Mouse (Mus musculus): Measurements from ENCODE around the gene Slc38a1.

Slc38a1 gene

DNA sequence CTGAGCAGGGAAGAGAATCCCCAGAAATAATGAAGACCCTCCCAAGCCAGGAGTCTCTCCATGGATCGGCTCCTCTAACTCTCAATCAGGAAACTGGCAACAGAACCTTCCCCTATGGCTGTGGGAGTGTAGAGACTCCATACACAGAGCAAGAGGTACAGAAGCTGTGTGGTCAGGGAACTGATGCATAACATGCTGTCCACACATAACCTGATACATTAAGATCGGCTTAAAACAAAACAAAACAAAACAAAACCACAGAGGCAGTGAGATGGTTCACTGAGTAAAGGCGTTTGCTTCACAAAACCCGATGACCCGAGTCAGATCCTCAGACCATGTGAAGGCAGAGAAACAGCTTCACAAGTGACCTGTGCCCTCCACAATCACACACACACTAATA is 35.3 kb downstream of the Slc38a1 start:
- DNase-seq: no peak

DNA sequence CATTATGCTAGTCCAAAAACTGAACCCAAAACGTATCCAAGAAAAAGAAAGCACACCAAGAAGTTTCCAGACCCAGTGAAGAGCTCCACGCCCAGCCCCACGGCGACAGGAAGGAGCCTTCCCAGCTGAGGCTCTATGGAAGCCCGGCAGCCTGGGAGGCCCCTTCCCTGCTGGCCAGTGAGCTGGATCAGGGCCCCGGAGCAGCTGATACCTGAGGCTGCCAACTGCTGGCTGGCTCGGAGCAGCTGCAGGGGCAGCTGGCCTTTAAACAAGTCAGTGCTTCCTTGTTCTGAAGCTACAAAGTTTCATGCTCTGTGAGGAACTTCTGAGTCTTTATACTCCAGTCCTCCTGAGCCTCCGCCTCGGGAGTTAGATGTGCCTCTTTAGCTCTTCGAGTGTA is 38.4 kb downstream of the Slc38a1 start:
- DNase-seq: no peak

DNA sequence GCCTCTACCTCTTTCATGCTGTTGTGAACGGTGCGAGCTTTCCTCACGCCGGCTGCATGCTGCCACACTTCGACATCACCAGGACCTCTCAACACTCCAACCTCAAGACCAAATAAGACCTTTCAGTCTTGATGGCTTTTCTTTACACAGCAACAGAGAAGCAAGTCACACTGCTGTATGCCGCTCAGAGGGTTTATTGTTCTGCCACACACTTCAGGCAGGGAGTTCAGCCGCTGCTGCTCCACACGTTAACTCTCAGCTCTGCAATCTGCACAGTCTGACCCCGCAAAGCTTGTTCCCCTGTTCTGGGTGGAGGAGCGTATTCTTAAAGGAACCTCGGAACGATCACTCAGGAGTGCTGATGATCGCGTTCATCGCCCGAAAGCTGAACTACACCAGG is 40.7 kb downstream of the Slc38a1 start:
- DNase-seq: no peak

DNA sequence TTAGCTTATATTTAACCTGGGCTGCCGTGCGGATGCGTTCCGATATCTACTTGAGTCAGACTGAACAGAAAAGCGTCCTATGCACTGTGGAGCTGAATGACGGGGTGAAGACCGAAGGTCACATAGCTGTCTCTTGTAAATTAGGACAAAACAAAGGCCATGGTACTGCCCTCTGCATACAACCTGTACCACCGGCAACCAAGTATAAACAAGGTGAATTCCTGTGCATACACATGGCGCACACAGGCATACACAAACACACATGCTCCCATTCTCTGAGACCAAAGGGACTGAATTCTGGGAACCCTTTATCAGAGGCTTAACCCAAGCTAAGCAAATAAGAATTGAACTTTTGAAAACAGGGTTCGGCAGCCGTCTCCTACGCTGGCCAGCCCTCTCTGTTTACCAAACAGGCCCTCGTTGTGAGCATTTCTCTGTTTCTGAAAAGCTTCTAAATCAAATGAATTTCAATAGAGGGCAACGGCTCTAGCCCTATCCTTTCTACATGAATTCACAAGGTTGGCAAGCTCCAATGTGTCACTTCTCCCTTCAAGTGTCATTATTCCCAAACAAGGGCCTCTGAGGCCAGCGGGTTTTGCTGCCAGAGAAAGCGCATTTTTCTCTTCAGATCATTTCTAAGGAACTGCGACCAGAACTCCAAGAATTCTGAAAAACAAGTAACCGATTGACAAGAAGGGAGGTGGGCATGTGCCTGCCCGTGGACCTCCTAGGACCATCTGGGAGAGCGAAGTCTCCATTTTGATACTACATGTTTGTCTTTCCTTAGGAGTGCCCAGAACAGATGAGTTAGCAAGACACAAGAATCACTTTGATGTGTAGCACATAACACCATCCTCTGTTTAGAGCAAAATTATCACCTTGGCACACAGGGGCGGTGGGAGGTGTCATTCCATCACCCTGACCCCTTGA is 42.6 kb downstream of the Slc38a1 start:
- DNase-seq: no peak

DNA sequence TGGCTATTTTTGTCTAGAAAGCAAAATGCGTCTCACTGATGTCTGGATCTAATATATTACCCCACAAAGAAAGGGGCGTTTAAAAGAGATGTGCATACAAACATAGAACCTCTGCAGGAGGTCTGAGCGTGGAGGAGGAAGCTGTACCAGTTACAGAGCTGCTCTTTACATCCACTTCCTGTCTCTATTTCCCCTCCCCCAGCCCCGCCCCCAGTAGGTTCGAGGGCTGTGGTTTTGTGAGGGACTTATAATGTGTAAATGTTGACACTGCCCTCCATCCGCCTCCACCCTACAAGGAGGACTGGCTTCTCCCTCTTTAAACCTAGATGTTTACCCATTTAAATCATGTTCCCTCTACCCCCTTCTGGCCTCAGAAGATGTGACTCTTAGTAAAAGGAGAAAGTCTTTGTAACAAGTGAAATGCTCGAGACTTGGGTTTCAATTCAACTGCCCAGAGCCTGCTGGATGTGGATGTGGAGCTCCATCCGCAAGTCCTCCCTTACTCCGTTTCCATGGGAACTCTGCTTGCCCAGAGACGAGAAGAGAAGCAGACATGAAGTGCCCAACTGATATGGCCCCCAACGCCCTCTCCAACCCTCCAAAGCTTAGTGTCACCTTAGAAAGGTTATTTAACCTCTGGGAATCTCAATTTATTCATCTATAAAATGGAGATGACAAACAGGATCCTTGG is 43.7 kb downstream of the Slc38a1 start:
- no peak for DNase-seq

DNA sequence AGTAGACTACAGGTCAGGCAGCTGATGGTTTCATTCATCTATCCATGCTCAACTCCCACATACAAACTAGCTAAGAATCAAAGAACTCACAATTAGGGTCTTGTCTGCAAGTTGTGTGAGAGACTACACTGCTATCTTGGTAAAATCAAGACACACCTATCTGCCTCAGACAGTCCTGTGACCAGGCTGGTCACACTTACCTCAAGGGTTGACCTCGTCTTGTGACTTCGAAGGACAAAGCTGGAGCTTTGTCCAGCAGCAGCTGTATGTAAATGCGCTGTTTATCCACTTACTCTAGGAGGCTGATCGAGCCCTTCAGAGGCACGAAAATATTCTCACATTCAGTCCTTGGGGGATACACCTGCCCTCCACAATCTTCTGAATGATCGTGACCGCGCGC is 45.6 kb downstream of the Slc38a1 start:
- no peak for DNase-seq

DNA sequence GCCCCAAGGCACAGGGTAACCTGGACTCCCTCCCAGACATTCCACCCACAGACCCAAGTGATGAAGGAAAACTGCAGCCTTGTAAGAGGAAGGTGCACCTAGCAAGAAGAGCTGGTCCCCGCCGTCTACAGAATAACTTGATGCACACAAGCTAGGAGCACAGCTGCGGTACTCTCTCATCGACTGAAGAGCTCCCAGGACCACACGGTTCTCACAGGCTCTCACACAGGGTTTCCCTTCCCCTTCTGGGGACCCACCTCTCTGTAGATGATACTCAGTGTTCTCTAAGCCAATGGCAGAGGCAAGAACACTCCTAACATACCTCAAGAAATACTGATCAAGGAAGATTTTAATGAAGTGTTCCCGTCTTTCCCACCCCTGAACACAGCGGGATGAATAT is 48.4 kb downstream of the Slc38a1 start:
- no peak for DNase-seq

DNA sequence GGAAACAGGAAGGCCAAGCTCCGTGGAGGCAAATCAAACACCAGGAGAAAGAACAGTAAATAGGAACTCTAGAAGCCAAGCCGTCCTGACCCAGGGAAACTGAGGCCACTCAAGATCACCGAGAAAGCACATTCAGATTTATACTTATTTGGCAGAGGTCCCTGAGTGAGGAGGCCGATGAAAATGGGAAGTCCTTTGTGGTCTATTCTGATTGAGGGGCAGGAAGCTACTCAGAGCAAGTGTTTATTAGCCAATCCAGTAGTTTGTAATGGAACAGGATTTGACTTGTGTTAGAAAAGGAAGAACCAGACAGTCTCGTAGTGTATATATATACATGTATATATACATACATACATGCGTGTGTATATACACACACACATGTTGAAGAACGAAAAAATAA is 48.8 kb downstream of the Slc38a1 start:
- no peak for DNase-seq

DNA sequence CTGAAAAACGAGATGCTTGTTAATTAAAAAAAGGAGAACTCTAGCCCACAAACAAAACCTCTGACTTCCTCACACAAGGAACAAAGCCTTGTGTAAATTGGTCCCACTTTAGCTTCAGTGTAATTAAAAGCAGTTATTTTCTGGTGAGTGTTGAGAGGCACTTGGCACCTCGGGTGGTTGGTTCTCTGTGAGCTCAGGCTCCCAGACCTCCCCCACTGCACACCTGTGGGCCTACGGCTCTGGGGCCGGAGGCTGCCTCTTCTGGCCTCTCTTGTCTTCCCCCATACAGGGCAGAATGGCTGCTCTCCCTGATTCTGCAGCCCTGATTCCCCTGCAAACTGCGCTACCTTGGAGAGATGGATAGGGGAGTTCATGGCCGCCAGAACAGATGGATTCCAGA is 49.3 kb downstream of the Slc38a1 start:
- no peak for DNase-seq

DNA sequence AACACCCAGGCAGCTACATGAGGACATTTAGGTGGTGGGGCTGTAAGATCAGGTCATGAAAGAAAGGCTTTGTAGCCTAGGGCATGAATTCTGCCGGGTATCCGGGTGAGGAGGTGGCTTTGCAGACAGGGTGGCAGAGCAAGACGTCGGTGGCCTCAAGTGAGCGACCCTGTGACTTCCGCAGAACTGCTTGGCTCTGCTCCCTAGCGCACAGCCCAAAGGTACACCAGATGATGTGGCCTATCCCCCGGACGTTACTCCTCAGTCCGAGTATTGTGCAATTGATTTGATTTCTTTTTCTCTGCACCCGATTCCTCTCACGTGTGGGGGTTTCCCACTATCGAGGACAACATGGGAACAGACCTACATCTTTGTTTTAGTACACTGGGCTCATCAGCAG is 49.7 kb downstream of the Slc38a1 start:
- no peak for DNase-seq

DNA sequence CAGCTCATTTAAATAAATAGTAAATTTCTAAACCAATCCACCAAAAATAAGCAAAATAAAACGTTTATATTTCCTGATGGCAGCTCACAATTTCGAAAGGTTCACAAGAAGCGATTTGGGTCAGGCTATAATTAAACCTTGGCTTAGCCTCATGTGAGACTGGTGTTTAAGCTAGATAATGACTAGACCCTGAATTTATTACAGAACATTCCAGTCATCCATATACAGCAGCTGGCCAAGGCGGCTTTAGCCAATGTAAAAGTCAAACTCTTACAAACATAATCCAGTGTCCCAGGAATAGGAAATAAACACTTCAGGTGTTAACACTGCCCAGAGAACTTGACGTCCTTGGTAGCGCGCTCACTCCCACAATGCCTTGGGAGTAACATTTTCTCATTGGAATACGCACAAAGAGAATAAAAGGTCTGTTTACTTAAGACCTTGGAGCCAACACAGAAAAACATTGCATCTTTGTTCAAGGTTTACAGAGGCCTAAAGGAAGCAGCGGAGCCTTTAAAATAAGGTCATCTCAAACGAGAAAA is 50.8 kb downstream of the Slc38a1 start:
- DNase-seq: no peak

DNA sequence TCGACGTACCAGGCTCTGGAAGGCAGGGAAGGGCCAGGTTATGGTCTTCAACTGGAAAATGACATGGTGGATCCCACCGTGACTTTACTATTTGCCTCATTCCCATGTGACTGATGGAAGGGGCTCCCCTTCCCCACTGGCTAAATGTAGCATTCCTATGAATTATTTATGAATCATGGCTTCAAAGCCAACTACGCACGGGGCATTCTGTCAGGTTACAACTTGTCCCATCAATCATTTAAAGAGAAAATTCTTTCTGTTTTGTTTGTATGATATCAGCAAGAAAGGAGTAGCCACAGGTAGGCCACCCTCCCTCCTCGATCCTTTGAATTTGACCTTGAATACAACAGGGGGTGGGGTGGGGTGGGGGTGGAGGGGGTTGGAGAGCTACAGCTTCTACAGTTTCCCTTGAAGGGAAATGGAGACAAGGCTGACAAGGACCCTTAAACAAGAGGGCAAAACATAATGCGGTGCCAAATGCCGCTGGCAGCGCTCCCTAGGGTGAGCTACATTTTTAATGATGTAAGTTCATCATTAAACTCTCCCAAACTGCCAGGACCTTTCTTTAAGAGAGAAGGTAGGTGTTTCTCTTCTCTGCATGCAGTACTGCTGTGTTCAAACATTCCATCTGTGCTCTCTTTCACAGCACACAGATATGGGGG is 53.6 kb downstream of the Slc38a1 start:
- no peak for DNase-seq

DNA sequence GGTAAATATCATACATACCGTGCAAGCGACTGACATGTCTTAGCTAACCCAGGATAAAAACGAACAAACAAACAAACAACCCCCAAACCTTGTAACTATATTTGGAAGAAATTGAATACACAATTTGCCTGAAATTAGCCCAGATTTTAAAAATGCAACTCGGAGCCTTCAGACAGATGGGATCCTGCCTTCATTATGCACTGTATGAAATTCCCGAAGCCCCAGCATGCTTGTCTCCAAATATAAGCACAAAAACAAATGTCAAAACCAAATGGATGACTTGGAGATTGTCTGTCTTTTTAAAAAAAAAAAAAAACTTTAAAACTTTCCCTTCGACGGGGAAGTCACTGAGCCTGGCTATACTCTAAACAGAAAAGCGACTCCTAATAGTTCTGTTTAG is 54.7 kb downstream of the Slc38a1 start:
- no peak for DNase-seq

DNA sequence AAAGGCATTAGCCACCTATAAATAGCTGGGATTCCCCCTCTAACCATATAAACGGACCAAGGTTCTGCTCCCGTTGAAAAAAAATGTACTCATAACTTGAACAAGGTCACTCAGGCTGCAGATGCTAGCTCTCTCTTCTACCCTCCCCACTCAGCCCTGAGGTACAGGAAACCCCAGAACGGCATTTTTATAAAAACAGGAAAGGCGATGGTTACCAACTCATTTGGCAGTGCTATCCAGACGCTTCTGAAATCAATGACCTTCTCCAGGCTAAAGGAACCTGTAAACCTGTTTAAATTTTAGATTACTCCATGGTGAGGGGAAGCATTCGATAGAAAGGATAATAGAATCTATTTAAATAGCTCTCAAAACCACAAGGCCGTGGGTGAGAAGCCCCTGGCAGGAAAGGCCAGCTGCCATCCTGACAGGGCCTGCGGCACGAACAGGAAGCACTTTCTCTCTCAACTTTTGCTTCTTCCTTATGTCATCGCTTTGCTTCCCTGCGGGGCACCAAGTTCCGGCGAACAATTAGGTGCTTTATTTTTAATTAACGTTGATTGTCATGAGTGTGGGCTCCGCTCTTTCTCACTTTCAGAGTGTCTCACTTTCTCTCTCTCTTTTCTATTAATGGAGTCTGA is 59.2 kb downstream of the Slc38a1 start:
- no peak for DNase-seq

DNA sequence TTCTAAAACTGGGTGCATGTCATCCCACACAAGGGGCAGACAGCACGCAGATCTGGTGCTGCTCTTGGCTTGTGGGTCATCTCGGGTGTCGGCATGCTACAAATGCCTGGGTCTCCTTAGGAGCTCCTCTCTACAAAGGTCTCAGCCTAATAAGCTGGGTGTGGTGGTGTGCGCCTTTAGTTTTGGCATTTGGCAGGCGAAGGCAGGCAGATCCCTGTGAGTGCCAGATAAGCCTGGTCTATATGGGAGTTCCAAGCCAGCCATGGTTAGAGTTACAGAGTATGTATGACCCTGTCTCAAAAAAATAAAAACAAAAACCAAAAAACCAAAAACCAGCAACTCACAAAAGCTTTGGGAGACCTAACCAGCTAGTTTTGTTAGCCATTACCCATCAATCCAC is 65.7 kb downstream of the Slc38a1 start:
- DNase-seq: no peak

DNA sequence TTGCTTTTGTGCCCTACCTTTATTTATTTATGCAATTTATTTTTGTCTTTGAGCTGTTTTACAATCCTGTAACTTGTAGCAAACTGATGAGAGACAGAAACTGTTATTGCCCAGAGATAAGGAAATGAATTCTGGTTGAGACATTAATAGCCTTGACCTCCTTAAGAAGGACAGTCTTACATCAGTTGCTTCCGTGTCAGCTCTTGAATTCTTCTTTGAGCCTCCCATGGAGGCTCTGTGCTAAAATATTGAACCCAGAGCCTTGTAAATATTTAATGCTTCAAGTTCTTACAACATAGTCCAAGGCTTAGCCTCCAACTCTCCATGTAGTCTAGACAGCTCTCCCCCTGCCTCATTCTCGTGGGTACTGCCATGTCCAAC is 73.7 kb downstream of the Slc38a1 start:
- no peak for DNase-seq

DNA sequence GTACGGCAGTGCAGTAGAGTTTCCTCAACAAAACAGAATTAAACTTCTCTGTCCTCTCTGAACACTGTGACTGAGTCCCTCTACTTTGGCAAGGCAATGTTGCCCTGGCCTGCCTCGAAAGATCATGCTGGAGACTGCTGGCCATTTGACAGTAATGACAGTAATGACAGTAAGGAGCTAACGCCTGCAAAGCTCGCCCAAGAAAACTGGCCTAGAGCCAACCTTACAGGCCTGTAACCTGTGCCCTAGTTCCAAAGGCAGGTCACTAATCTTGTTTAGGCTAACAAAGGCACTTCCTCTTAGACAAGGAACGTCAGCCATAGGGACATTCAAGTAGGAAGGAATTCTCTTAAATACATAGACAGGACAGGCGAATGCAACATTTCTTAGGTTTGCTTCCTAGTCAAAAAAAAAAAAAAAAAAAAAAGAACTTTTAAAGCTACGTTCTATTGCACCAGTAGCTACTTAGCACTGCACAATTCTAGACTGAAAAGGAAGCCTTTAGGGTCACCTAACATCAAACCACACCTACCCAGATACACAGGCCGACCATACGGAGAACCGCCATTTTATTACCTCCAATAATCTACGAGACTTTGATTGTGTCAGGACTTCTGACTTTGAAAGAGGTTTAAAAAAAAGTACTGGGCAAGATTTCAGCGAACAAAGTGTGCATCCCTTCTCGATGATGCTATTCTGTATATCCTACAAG is 74.3 kb downstream of the Slc38a1 start:
- DNase-seq: peak; percentile 70

DNA sequence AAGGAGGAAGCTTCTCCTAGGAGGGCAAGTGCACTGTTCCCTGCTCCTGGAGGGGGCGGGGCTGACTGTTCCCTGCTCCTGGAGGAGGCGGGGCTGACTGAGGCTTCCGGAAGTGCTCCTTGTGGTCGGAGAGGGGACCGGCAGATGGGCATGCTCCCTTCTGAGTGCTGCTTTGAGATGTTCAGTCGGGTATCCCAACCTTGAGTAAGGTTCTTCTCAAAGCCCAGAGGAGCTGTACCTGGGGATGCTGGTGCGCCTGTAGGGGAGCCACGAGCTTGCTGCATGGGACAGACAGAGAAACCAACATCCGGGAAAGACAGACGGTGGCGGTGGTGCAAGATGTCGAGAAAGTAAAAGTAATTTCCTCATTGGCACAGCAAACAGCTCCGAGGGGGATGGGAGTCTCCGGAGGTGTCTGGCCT is 75.9 kb downstream of the Slc38a1 start:
- DNase-seq: peak; percentile 36

DNA sequence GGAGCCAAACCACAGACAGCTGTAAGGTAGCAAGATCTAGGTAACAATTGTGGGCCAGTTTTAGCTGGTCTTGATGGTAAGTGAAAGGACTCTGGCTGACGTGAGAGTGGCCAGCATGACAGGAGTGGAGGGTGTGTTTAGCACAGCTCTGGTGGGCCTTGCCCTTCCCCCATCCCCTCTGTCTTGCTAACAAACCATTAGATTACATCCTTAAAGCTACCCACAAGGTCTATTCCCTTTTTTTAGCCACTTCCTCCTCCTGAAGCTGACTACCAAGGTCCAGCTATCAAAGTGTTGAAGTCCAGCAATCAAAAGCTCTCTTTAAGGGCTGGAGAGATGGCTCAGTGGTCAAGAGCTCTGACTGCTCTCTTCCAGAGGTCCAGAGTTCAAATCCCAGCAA is 78.9 kb downstream of the Slc38a1 start:
- no peak for DNase-seq

DNA sequence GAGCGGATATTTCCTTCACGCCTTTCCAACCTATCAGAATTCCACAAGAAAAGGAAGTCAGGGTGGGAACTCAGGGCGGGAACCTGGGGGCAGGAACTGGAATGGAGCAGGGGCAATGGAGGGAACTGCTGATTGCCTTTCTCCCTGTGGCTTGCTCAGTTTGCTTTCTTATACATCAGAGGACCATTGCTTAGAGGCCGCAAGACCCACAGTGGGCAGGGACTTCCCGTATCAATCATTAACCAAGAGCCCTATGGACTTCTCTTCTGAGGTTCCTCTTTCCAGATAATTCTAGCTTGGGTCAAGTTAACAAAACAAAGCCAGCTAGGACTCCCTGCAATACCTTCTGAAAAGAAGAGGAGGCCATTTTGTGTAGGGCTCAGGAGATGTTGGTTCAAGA is 80.2 kb downstream of the Slc38a1 start:
- no peak for DNase-seq

DNA sequence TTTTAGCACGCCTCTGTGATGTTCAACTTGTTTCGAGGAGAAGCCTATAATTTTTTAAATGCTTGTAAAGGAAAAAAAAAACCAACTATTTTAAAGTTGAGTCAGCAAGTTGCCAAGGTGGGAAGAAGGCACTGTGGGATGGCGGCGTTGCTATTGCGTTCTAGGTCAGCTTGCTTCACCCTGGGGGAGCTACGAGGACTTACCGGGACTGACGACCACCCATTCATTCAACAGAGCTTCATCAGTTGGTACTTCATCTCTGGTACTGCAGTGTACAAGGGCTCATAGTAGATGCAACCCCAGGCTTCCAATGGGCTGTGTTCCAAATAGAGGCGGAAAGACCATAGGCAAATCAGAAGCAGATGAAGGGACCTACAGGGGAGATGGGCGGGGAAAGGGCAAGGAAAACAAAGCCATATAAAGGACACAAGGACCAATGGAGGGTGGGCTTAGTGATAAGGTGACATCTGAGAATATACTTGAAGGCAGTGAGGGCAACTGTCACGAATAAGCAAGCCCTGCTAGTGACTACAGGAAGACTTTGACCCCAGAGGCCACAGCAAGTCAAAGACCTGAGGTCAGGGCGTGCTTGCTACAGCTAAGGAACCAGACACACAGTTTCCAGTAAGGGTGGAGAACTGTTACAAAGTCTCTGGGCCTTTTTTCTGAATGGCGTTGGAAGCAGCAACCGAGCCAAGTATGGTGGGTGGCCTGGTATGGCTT is 82.0 kb downstream of the Slc38a1 start:
- DNase-seq: no peak

Measured in kidney, adult 9 months (tissue).